Mouse (Mus musculus) CD4-positive, CD25-positive, alpha-beta regulatory T cell, adult 4 months (primary cell): Measurements from ENCODE around the gene Sf3a3. TPM values are rescaled to one million over a fixed set of nuclear protein-coding genes. Genes with fewer than 3 reads are reported as not detected.
A peak's percentile ranks its signal among the peaks of the same experiment; 100 is the strongest.
"Not testable (repeated sequence)": the region's sequence is repeated elsewhere in the genome, so short reads cannot be mapped to it uniquely, and the experiment has no call there.

ENCODE experiments used
- ATAC-seq: one replicate; pipeline ENCODE4 v1.8.0; 2017
- polyA plus RNA-seq, 2 experiments: library from polyadenylated mRNA; unstranded; fragments of 100-300 nt; shearing (Covaris generic); gene quantifications; one replicate each; pipeline ENCODE4 v1.2.1; 2017

Sf3a3 gene
- polyA plus RNA-seq, 2 experiments from 2014 or later = 104 to 108 TPM

DNA sequence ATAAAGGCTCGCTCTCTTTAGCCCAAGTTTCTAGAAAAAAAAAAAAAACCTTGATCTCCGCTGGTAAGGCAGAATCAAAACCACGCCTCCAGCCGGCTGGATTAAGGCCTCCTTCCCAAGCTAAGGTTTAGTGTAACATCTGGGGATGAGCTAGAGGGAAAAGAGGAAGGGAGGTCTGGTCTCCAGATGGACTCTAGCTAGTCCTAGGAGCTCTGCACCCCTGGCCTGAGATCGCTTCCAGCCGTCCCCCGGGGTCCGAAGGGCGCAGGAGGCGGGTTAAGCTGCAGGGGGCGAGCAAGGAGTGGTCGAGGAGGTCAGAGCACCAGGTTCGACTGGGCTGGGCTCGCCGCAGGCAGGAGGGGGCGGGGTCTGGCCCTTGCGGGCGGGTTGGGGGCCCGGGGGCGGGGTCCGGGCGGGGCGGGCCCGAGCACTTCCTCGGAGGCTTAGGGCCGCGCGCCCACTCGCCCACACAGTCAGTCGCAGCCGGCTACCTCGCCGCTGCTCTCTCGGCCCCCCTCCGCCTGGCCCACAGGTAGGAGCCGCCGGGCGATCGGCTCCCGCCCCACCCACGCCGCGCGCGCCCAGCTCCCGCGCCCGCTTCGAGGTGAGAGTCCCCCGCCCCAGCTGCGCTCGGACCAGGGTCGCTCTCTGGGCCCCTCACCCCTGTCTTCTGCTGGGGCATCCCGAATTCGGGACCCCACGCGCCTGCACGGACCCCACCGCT is 14.2 kb upstream of the Sf3a3 start, which contains the start of gene Fhl3:
Fhl3 (plus strand) TSS at position 454 of the 724 bp plus-strand sequence.
- peak; percentile 46 for ATAC-seq

DNA sequence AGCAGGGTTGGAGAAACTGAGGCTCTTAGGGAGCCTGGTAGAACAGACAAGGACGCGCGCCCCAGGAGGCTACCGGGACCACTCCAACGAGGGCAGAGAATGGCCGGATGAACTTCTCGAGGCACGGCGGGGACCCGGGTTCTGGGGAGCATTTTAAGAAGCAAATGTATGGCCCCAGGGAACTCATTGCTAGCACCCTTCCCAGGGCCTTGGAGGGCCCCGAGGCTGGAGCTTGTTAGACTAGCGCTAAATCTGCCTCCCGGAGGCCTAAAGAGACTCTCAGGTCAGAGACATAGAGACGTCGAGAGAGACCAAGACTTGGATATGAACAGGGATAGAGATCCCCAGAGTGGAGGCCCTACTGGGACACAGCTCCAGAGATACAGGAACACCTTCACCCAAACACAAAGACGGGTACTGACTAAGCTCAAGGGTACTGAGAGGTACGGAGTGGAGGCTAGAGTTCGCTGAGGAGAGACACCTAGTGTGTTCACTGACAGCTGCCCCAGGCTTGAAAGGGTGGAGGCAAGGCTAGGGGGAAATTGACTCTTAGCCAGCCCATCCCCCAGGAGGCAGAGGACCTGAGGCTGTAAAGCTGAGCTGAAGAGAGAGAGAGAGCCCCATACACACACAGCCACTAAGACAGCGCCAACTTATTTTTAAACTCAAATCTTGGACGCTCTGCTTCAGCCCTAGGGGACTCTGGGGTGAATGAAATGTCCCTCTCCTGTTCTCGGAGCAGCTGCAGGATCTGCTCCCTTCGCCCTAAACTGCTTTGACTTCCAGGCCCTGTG is 13.3 kb upstream of the Sf3a3 start:
- ATAC-seq = peak; percentile 27

DNA sequence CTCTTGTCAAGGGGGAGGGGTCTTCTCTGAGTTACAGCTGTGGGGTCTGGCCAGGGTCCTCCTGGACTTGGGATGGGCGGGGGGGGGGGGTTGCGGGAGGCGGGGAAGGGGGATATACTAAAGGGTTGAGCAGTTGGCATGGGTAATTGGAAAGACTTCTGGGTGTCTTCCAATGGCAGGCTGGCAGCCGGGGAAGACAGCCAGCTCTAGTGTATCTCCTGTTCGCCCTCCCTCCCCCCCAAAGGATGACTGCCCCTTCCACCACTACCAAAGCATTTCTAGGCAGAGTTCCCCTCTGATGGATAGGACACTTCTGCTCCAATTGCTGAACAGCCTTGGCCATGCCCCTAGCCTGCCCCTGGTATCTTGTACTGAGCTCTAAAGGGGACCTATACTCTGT is 12.7 kb upstream of the Sf3a3 start:
- ATAC-seq = no peak

GRCm38 (mm10) chr4:124703406-124703805 is 11.2 kb upstream of the Sf3a3 start:
- ATAC-seq = peak; percentile 14

- peak; percentile 58 for ATAC-seq
Measured at GRCm38 (mm10) chr4:124703881-124704796, 10.4 kb upstream of the Sf3a3 start.

DNA sequence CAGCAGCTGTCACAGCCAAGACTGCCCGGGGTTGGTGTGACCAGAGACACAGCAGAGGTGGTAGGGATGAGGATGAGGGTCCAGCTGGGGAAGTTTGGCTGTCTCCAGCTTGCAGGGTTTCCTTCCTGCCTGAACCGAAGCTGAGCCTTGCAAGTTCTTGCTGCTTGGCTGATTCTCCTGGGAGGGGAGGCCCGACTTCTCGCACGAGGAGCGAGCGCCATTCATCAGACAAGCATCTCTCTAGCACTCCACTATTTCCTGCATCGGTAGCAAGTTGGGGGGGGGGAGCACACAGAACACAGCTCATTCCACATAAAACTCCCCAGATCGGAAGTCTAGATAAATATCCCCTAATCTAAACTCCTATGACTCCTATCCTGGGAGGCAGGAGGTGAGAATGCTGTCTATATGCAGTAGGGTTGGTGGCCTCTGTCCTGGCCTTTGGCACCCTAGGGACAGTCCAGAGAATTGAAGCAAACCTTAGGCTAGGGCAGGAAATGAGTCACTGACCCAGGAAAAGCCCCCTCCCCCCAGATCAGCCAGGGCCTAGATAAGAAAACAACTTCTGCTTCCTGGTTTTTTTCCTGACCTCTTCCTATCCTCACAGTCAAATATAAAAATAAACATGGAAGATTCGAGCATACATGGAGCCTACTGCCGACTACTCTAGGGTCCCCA is 9.6 kb upstream of the Sf3a3 start:
- ATAC-seq = no peak

GRCm38 (mm10) chr4:124705661-124706269 is 8.8 kb upstream of the Sf3a3 start:
- no peak for ATAC-seq

DNA sequence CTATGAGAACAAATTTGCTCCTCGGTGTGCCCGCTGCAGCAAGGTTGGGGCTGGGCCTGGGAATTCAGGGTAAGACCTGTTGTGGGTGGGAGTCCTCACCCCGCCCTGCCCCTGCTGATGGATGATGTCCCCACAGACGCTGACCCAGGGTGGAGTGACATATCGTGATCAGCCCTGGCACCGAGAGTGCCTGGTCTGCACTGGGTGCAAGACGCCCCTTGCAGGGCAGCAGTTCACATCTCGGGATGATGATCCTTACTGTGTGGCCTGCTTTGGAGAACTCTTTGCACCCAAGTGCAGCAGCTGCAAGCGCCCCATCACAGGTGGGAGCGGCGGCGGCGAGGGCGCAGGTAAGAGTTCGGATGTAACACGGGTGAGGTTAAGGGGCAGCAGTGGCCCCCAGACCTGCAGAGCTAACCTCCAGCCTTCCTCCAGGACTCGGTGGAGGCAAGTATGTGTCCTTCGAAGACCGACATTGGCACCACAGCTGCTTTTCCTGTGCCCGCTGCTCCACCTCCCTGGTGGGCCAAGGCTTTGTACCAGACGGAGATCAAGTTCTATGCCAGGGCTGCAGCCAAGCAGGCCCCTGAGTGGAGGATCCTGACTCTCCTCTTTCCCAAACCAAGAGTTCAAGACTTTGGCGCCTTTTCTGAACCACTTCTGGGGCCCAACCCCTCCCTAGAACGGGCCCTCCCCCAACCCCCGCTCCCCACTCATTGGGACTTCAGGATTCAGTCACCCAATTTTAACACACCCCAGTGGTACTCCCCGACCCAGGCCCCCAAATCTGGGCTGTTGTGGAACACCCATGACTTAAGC is 7.0 kb upstream of the Sf3a3 start:
- not testable (repeated sequence) for ATAC-seq

DNA sequence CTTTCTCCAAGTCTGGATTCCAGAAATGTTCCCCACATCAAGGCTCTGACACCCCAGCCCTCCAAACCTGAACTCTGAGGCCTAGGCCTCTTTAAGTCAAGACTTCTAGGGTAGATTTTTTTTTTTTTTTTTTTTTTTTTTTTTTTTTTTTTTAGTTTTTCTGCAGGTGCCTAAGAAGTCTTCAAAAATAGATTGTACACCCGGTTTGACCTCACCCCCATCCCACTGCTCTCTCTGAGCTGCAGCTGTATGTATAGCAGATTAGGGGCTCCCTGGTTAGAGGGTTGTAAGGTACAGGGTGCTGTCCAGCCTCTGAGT is 6.4 kb upstream of the Sf3a3 start:
- ATAC-seq = not testable (repeated sequence)

GRCm38 (mm10) chr4:124708518-124709477 is 5.8 kb upstream of the Sf3a3 start:
- ATAC-seq = peak; percentile 61

DNA sequence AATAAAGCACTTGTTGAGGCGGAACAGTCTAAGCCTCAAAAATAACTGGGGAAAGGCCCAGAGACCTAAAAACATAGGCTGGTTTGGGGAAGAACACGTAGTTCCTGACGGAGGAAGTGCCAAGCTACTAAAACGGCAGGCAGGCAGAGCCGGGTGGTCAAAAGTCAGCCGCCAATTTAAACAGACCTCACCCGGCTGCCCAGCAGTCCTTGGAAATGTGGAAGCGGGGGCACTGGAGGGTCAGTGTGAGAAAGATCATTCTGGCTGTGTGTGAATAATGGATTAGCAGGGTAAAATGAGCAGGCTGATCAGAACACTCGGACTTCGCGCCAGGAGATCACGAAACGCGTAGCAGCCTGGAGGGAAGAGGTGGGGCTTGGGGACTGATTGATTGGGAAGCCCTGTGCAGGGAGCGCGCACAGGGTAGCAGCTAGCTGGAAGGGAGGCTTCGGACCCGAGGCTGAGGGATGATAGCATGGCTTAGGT is 4.6 kb upstream of the Sf3a3 start:
- ATAC-seq = no peak

DNA sequence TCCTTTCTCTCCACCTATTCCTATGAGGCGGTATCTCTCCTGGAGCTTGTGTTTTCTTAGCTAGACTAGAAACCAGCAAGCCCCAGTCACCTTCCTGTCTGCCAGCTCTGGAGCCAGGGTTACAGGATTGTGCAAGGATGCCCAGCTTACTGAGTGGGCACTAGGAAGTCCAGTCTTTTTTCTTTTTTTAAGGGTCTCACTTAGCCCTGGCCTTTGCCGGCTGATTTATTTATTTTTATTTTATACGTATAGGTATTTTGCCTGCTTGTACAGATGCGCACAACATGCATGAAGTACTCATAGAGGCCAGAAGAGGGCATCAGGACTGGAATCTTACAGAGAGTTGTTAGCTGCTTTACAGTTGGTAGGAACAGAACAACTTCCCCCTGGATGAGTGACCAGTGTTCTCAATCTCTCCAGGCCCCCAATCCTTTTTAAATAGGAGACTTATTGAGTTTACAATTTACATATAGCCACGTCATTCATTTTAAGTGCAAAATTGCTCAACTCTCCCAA is 3.7 kb upstream of the Sf3a3 start:
- ATAC-seq = peak; percentile 28

DNA sequence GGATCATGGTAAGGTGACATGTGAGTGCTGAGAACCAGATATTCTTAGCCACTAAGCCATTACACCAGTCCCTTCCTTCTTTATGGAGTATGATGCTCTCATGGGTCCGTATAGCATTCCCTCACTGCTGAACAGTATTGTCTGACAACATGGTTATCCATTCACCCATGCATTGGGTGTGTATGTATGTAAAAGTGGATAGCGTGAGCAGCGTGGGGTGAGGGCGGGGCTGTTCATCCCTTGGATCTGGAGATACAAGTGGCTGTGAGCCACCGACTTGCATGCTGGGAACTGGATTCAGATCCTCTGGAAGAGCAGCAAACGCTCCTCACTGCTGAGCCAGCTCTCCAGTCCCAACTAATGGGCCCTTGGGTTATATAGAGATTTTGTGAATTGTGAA is 2.0 kb upstream of the Sf3a3 start:
- ATAC-seq = no peak

GRCm38 (mm10) chr4:124713850-124714249 is 726 bp upstream of the Sf3a3 start:
- ATAC-seq = not testable (repeated sequence)

DNA sequence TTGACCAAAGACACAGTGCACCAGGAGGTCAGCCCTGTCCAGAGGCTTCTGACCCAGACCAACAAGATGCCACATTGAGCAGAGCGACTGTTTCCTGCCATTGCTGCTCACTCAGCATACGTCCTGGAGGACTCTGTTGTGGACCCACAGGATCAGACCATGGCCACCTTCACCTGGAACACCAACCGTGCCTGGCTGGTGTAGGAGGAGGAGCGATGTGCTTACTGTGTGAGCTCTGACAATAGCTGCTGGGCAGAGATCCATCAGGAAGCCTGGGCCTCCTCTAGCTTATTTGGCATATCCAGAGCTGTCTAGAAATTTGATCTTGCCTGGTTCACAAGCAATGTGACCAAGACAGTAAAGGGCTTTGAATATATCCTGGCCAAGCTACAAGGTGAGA is 4.5 kb downstream of the Sf3a3 start:
- ATAC-seq = no peak

DNA sequence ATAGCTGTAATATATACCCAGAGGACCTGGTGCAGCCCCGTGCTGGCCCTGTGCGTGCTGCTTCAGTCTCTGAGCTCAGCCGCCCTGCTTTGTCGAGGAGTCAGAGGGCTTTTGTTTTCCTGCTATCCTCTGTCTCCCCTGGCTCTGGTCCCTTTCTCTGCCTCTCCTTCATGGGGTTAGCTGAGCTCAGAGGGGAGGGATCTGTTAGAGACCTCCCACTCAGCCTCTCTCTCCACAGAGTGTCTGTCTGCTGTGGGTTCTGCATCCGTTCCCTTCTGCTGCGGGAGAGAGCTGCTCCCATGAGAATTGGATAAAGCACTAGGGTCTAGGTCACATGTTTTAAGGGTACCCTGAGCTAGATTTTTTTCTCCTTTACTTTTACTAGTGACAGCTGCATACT is 11.5 kb downstream of the Sf3a3 start:
- ATAC-seq = no peak

DNA sequence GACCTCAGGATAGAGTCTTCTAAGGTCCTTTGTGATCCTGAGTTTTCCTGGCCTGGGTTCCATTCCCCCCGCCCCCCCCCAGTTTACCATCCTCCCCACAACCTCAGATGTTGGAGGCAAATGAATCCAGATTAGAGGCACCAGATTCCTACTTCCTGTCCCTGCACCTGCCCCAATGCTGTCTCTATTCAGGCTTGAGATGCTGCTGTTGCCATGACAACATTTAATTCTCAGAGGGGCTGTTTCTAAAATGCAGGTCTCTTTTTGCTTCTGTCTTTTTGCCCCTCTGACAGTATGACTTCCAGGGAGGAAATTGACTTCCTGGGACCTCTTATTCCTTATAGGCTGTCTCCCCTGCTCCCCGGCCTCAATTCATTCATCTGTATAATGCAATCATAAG is 22.4 kb downstream of the Sf3a3 start:
- ATAC-seq = no peak

DNA sequence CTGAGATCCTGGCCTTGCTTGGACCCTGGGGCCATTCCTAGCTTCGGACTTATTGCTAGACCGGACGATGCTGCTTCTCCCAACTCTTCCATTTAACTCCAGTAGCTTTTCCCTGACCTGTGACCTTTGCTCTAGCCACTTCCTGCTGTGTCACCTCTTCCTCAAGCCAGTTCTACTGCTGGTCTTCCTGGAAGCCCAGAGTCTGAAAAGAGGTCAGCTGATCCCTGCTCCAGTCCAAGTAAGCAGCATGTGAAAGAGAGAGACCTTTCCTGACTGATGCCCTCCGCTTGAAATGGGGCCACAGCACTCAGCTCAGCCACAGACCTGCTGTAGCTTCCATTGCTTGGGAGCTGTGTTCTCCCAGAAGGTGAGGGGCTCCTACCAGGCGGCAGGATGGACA is 22.9 kb downstream of the Sf3a3 start:
- ATAC-seq = no peak

GRCm38 (mm10) chr4:124738013-124738412 is 23.4 kb downstream of the Sf3a3 start:
- ATAC-seq = no peak
